11 mouse cellular contexts compared by ENCODE assay signal in the genomic region with DNA sequence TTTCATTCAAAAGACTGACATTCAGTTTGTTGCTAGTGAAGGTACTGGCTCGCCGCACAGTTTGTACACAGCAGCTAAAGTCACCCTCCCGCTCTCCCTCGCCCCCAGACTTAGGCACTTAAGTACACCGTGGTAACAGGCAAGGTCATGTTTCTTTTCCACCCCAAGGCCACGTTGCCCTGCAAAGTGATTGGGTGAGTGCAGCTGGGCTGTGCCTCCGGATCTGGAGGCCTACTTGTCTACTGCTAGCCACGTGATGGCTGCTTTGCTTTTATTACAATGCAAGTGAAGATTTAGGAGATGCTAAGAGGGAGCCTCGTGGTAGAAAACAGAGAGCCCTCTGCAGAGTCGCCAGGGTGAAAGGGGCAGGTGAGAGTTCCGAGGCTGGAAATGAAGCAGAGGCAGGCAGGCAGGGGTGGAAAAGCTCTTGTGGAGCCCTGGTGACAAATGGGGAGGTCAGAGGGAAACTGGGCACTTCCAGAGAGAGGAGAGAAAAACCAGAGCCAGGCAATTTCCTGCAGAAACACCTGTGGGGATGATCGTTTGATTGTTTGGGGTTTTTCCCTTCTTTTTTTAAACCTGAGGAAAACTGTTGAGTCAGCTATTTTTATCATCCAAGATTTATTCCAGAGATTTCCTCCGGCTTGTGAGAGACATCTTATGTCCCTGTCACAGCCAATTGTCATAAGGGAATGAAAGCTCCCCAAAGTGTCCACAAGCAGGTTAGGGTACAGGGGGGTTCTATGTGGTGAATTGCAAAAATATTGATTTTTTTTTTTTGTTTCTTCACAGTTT.
A peak's percentile ranks its signal among the peaks of the same experiment; 100 is the strongest.
DNase-seq lines count a peak whose midpoint lies in the region; ATAC-seq and TF ChIP-seq lines count a peak whose summit lies in the region.
"Had no signal": no experiment of that assay in that cellular context is flagged by ENCODE, and none has a peak within 500 bp of the region (broad histone marks: within the 10 kb centered on the region; RNA-seq: fewer than 3 reads in every experiment).

No protein-coding gene starts in this region.

- H3K27me3 ChIP-seq in intestine, embryonic 14.5 days (replicated peaks; ENCODE audit: control insufficient read depth, insufficient read depth, low read length): no peaks in the 10 kb centered on the region
- no peaks in the 10 kb centered on the region for H3K27me3 ChIP-seq in intestine, postnatal 0 days (replicated peaks; ENCODE audit: control insufficient read depth, insufficient read depth, low read length)
- no peaks in the 10 kb centered on the region for H3K27me3 ChIP-seq in CH12.LX (replicated peaks)

- no peak for DNase-seq in intestine, embryonic 14.5 days (ENCODE audit: low spot score)
- DNase-seq in CH12.LX (ENCODE audit: extremely low read depth): no peak
- DNase-seq in R1 (ENCODE audit: low read depth, low spot score): peak; percentile 16
- DNase-seq in forelimb bud, embryonic 11.5 days (ENCODE audit: low read depth, low spot score): peak; percentile 77
- no peak for DNase-seq in cerebellum, postnatal 25 days
- DNase-seq in right cerebral cortex, adult 2 months (ENCODE audit: low spot score in 2 of 2): no peak
- no peak for DNase-seq in T-cell, adult 2 months (ENCODE audit: low spot score)

- no peaks in the 10 kb centered on the region for H3K79me2 ChIP-seq in CH12.LX (replicated peaks; ENCODE audit: control insufficient read depth, extremely low read depth, insufficient read depth, poor library complexity, severe bottlenecking)

- H3K4me2 ChIP-seq in intestine, embryonic 14.5 days (ENCODE audit: low read length): no peak overlapping the region
- no peak overlapping the region for H3K4me2 ChIP-seq in intestine, postnatal 0 days (replicated peaks; ENCODE audit: low read depth)
- H3K4me2 ChIP-seq in CH12.LX (ENCODE audit: insufficient read depth, low read depth, poor library complexity, severe bottlenecking): no peak overlapping the region
- H3K4me2 ChIP-seq: hindbrain, embryonic 13.5 days; liver, embryonic 15.5 days had no signal

- H3K4me3 ChIP-seq in intestine, embryonic 14.5 days (ENCODE audit: low read depth, low read length): no peak overlapping the region
- no peak overlapping the region for H3K4me3 ChIP-seq in intestine, postnatal 0 days (ENCODE audit: low read depth, low read length)
- no peak overlapping the region for H3K4me3 ChIP-seq in CH12.LX (replicated peaks in 1 of 3; ENCODE audit: low read depth in 2 of 3, low read length in 2 of 3, poor library complexity in 1 of 3)
- H3K4me3 ChIP-seq: hindbrain, embryonic 13.5 days; liver, embryonic 15.5 days had no signal

- TF ChIP-seq POLR2A in CH12.LX (IDR thresholded peaks at IDR 0.05; ENCODE audit: low read depth, low read length): no peak

- no peak overlapping the region for H3K9ac ChIP-seq in intestine, embryonic 14.5 days (ENCODE audit: low read length)
- H3K9ac ChIP-seq in intestine, postnatal 0 days (ENCODE audit: low read depth, low read length): no peak overlapping the region
- no peak overlapping the region for H3K9ac ChIP-seq in CH12.LX (ENCODE audit: insufficient read depth, low read depth)
- H3K9ac ChIP-seq: hindbrain, embryonic 13.5 days; liver, embryonic 15.5 days had no signal

- dilution Hi-C loops in CH12.LX (cut with MboI; ENCODE audit: extremely low pct_ligation_motif_present, extremely low pct_unique_long_range_greater_than_20kb, low sequenced_read_pairs): no loop called here

- in situ Hi-C loops in CH12.LX (cut with MboI; ENCODE audit: low pct_ligation_motif_present, low pct_unique_long_range_greater_than_20kb, low sequenced_read_pairs): no loop called here

- no peak for TF ChIP-seq CTCF in intestine, postnatal 0 days (IDR thresholded peaks at IDR 0.05; ENCODE audit: low read depth)
- TF ChIP-seq CTCF in CH12.LX (conservative IDR thresholded peaks at IDR 0.05 in 1 of 2, IDR thresholded peaks at IDR 0.05 in 1 of 2; ENCODE audit: low read depth in 2 of 2, low read length in 2 of 2): no peak

- no peak for TF ChIP-seq EP300 in CH12.LX (IDR thresholded peaks at IDR 0.05; ENCODE audit: low read length)

- WGBS in intestine, embryonic 14.5 days: 22% methylated on average over 13 of the region's 13 CpGs
- WGBS in intestine, postnatal 0 days: 40% methylated on average over 13 of the region's 13 CpGs

- H3K36me3 ChIP-seq in intestine, embryonic 14.5 days (ENCODE audit: control insufficient read depth, insufficient read depth, low read length): no peaks in the 10 kb centered on the region
- no peaks in the 10 kb centered on the region for H3K36me3 ChIP-seq in intestine, postnatal 0 days (ENCODE audit: control insufficient read depth, insufficient read depth)
- no peaks in the 10 kb centered on the region for H3K36me3 ChIP-seq in CH12.LX (replicated peaks in 1 of 2; ENCODE audit: control insufficient read depth in 1 of 2, insufficient read depth in 1 of 2, low read length in 1 of 2)
- H3K36me3 ChIP-seq: hindbrain, embryonic 13.5 days; liver, embryonic 15.5 days had no signal

- H3K4me1 ChIP-seq in intestine, embryonic 14.5 days (replicated peaks; ENCODE audit: control insufficient read depth, insufficient read depth, low read length): peaks cover 25% of the 10 kb centered on the region
- no peaks in the 10 kb centered on the region for H3K4me1 ChIP-seq in intestine, postnatal 0 days (replicated peaks; ENCODE audit: control insufficient read depth, insufficient read depth, low read length)
- H3K4me1 ChIP-seq in CH12.LX (ENCODE audit: control insufficient read depth in 1 of 2, insufficient read depth in 2 of 2): peaks cover 8 to 50% of the 10 kb centered on the region in 2 experiments

- no peak overlapping the region for H3K27ac ChIP-seq in intestine, embryonic 14.5 days (ENCODE audit: low read depth)
- H3K27ac ChIP-seq in intestine, postnatal 0 days (ENCODE audit: low read depth, low read length): no peak overlapping the region
- H3K27ac ChIP-seq in CH12.LX (ENCODE audit: insufficient read depth, low read depth): no peak overlapping the region
- H3K27ac ChIP-seq: hindbrain, embryonic 13.5 days; liver, embryonic 15.5 days had no signal

- no peak for TF ChIP-seq RAD21 in CH12.LX (IDR thresholded peaks at IDR 0.05; ENCODE audit: low read depth, low read length)

- H3K9me3 ChIP-seq in intestine, embryonic 14.5 days (ENCODE audit: control insufficient read depth, low read length): no peaks in the 10 kb centered on the region
- no peaks in the 10 kb centered on the region for H3K9me3 ChIP-seq in intestine, postnatal 0 days (ENCODE audit: control insufficient read depth)
- no peaks in the 10 kb centered on the region for H3K9me3 ChIP-seq in CH12.LX (replicated peaks; ENCODE audit: low read length)
- H3K9me3 ChIP-seq: hindbrain, embryonic 13.5 days; liver, embryonic 15.5 days had no signal

- 0 out of 2 replicates have a peak, but pooled peaks have one; percentile 25 for ATAC-seq in intestine, embryonic 14.5 days (replicated peaks; ENCODE audit: low FRiP score, low TSS enrichment, low read depth)
- no peak for ATAC-seq in intestine, postnatal 0 days
- ATAC-seq: forebrain, embryonic 16.5 days had no signal

TF ChIP-seq in CH12.LX, 34 proteins besides CTCF, POLR2A, EP300 and RAD21:
- TF ChIP-seq TBP (conservative IDR thresholded peaks at IDR 0.05; ENCODE audit: low read depth, low read length): no peak
- peak; percentile 98 for TF ChIP-seq MAFK (IDR thresholded peaks at IDR 0.05; ENCODE audit: insufficient replicate concordance, low read length)

Comparison
In these comparisons a context has a peak if more than half of its experiments do, and no peak if none do; other contexts are left out.
1. DNase-seq: peak in R1 (single experiment) and forelimb bud, embryonic 11.5 days (single experiment); none in intestine, embryonic 14.5 days (single experiment), CH12.LX (single experiment), cerebellum, postnatal 25 days (0 of 2), right cerebral cortex, adult 2 months (0 of 2) and T-cell, adult 2 months (single experiment).